Mouse (Mus musculus): ENCODE measurements around the gene Chfr. TPM values are rescaled to one million over a fixed set of nuclear protein-coding genes. Genes with fewer than 3 reads are reported as not detected.

The Chfr gene
- total and polyA plus RNA-seq, 2 experiments from 2014 or later, result 58.0 to 62.5 TPM

DNA sequence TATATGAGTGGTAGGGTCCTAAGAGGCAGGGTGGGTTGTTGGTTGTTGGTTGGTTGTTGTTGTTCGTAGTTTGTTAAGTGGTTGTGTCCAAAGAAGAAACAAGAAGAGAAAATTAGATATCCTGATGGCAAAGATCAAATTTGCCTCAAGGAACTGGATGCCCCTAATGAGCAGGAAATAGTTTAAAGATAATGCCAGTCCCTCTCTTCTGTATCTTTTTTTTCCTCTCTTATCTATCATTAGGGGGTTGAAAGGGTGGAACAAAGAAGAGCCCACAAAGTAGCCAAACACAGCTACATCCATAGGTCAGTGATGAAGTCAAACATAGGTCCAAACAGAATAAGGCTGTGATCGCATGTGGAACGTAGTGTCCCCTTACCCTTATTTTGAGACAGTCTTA lies 3.7 kb downstream of the Chfr start:
- no peak for ATAC-seq (ENCODE audit: low FRiP score)
- no peak for DNase-seq (ENCODE audit: low spot score)
- no peak overlapping the region for H3K27ac ChIP-seq (ENCODE audit: low read depth, low read length)
- H3K4me2 ChIP-seq (ENCODE audit: low read depth, low read length, poor library complexity, severe bottlenecking), result no peak overlapping the region
- no peak overlapping the region for H3K9ac ChIP-seq (replicated peaks; ENCODE audit: low read length, poor library complexity, severe bottlenecking)
- H3K4me3 ChIP-seq (ENCODE audit: low read depth, low read length), result no peak overlapping the region
- peaks cover 16% of the 10 kb centered on the region for H3K36me3 ChIP-seq (ENCODE audit: insufficient read depth, low read length)
- no peaks in the 10 kb centered on the region for H3K4me1 ChIP-seq (ENCODE audit: insufficient read depth, low read length)
- H3K27me3 ChIP-seq (ENCODE audit: insufficient read depth, low read length), result no peaks in the 10 kb centered on the region
- WGBS, result 96% methylated on average over 3 of the region's 3 CpGs
- no peak for TF ChIP-seq CTCF (IDR thresholded peaks at IDR 0.05)
- H3K9me3 ChIP-seq (ENCODE audit: low read length), result no peaks in the 10 kb centered on the region

- Histone ChIP-seq H3K27ac (ENCODE audit: low read depth, low read length) (no peak overlapping the region), H3K9ac (replicated peaks; ENCODE audit: low read length, poor library complexity, severe bottlenecking) (no peak overlapping the region), H3K4me3 (ENCODE audit: low read depth, low read length) (no peak overlapping the region), H3K36me3 (ENCODE audit: insufficient read depth, low read length) (peaks cover 25% of the 10 kb centered on the region), H3K4me1 (ENCODE audit: insufficient read depth, low read length) (no peaks in the 10 kb centered on the region), H3K27me3 (ENCODE audit: insufficient read depth, low read length) (no peaks in the 10 kb centered on the region), H3K4me2 (ENCODE audit: low read depth, low read length, poor library complexity, severe bottlenecking) (no peak overlapping the region), H3K9me3 (ENCODE audit: low read length) (no peaks in the 10 kb centered on the region)
- 93% methylated on average over 7 of the region's 7 CpGs for WGBS
- ATAC-seq (ENCODE audit: low FRiP score) (no peak), DNase-seq (ENCODE audit: low spot score) (no peak)
- no peak for TF ChIP-seq CTCF (IDR thresholded peaks at IDR 0.05)
Measured at GRCm38 (mm10) chr5:110140424-110140823, 4.8 kb downstream of the Chfr start.

DNA sequence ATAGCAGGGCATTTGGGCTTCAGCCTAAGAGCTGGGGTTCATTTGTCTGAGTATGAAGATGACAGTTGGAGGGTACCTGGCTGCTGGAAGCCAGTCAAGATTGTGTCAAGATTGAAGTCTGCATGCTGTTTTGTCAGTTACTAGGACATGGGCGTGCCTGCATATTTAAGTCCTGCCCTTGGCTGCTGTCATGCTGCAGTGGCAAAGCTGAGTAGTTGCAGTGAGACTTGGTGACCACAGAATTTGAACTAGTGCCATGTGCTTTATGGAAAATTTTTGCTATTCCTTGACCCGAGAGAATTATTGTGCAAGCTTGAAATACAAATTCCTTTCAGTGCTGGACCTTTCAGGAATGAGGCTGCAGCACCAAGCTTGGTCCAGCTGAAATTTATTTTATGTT lies 6.7 kb downstream of the Chfr start:
- no peaks in the 10 kb centered on the region for H3K4me1 ChIP-seq (ENCODE audit: insufficient read depth, low read length)
- H3K36me3 ChIP-seq (ENCODE audit: insufficient read depth, low read length), result peaks cover 40% of the 10 kb centered on the region
- no peak overlapping the region for H3K4me3 ChIP-seq (ENCODE audit: low read depth, low read length)
- no peak overlapping the region for H3K4me2 ChIP-seq (ENCODE audit: low read depth, low read length, poor library complexity, severe bottlenecking)
- ATAC-seq (ENCODE audit: low FRiP score), result no peak
- TF ChIP-seq CTCF (IDR thresholded peaks at IDR 0.05), result no peak
- WGBS, result 95% methylated on average over 2 of the region's 2 CpGs
- no peak for DNase-seq (ENCODE audit: low spot score)
- H3K9me3 ChIP-seq (ENCODE audit: low read length), result no peaks in the 10 kb centered on the region
- no peaks in the 10 kb centered on the region for H3K27me3 ChIP-seq (ENCODE audit: insufficient read depth, low read length)
- H3K27ac ChIP-seq (ENCODE audit: low read depth, low read length), result no peak overlapping the region
- H3K9ac ChIP-seq (replicated peaks; ENCODE audit: low read length, poor library complexity, severe bottlenecking), result no peak overlapping the region

- Histone ChIP-seq H3K9ac (replicated peaks; ENCODE audit: low read length, poor library complexity, severe bottlenecking) (no peak overlapping the region), H3K27ac (ENCODE audit: low read depth, low read length) (no peak overlapping the region), H3K4me3 (ENCODE audit: low read depth, low read length) (no peak overlapping the region), H3K27me3 (ENCODE audit: insufficient read depth, low read length) (no peaks in the 10 kb centered on the region), H3K36me3 (ENCODE audit: insufficient read depth, low read length) (peaks cover 42% of the 10 kb centered on the region), H3K4me2 (ENCODE audit: low read depth, low read length, poor library complexity, severe bottlenecking) (no peak overlapping the region), H3K4me1 (ENCODE audit: insufficient read depth, low read length) (no peaks in the 10 kb centered on the region), H3K9me3 (ENCODE audit: low read length) (no peaks in the 10 kb centered on the region)
- TF ChIP-seq CTCF (IDR thresholded peaks at IDR 0.05), result peak; percentile 61
- 91% methylated on average over 5 of the region's 5 CpGs for WGBS
- peak; percentile 9 for DNase-seq (ENCODE audit: low spot score)
- ATAC-seq (ENCODE audit: low FRiP score), result no peak
Measured at GRCm38 (mm10) chr5:110143007-110143406, 7.4 kb downstream of the Chfr start.

GRCm38 (mm10) chr5:110169374-110169773 lies 33.7 kb downstream of the Chfr start:
- Histone ChIP-seq H3K9me3 (ENCODE audit: low read length) (no peaks in the 10 kb centered on the region), H3K4me3 (ENCODE audit: low read depth, low read length) (no peak overlapping the region), H3K27ac (ENCODE audit: low read depth, low read length) (no peak overlapping the region), H3K4me1 (ENCODE audit: insufficient read depth, low read length) (no peaks in the 10 kb centered on the region), H3K36me3 (ENCODE audit: insufficient read depth, low read length) (peaks cover 60% of the 10 kb centered on the region), H3K9ac (replicated peaks; ENCODE audit: low read length, poor library complexity, severe bottlenecking) (no peak overlapping the region), H3K4me2 (ENCODE audit: low read depth, low read length, poor library complexity, severe bottlenecking) (no peak overlapping the region), H3K27me3 (ENCODE audit: insufficient read depth, low read length) (no peaks in the 10 kb centered on the region)
- 95% methylated on average over 4 of the region's 4 CpGs for WGBS
- no peak for TF ChIP-seq CTCF (IDR thresholded peaks at IDR 0.05)
- DNase-seq (ENCODE audit: low spot score) (no peak), ATAC-seq (ENCODE audit: low FRiP score) (no peak)

DNA sequence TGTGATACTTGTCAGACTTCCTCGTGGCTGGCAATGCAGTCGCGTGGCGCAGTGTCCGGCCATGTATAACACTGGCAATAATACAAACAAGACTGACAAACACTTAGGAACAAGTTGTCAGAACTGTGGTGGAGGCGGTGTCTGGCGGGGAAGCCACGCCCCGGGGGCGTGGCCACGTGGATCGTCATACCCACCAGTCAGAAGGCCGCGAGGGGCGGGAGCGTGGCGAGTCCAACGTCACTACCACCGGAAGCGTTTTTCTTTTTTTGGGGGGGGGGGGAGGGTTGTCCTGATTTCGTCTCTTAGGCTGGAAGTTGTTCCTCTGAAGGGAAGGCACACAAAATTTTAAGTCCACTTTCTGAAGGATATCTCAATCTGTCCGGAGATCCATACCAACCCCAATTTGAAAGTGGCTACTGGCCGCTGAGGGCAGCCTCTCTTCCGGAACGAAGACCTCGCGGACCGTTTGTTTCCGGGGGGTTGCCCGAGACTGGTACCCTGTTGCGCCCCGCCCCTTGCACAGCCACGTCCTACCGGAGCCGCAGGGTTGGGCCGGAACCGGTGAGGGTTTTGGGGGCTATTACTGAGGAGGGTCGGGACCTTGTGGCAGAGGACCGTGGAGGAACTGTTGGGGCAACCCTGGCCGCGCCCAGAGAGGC lies 40.8 kb downstream of the Chfr start, which contains the start of gene Golga3:
Gene Golga3 (plus strand): TSS at position 340 of the 659 bp plus-strand sequence.
- peak; percentile 96 for DNase-seq (ENCODE audit: low spot score)
- peak; percentile 99 for ATAC-seq (ENCODE audit: low FRiP score)
- Histone ChIP-seq H3K9me3 (ENCODE audit: low read length) (no peaks in the 10 kb centered on the region), H3K4me1 (ENCODE audit: insufficient read depth, low read length) (peaks cover 6% of the 10 kb centered on the region), H3K36me3 (ENCODE audit: insufficient read depth, low read length) (0 out of 2 replicates have a peak, but pooled peaks cover 4% of the 10 kb centered on the region), H3K9ac (replicated peaks; ENCODE audit: low read length, poor library complexity, severe bottlenecking) (peak within 1 kb of the TSS; percentile 91), H3K27me3 (ENCODE audit: insufficient read depth, low read length) (no peaks in the 10 kb centered on the region), H3K4me2 (ENCODE audit: low read depth, low read length, poor library complexity, severe bottlenecking) (peak within 1 kb of the TSS; percentile 88), H3K27ac (ENCODE audit: low read depth, low read length) (peak within 1 kb of the TSS; percentile 74), H3K4me3 (ENCODE audit: low read depth, low read length) (peak within 1 kb of the TSS; percentile 94)
- TF ChIP-seq CTCF (IDR thresholded peaks at IDR 0.05), result no peak
- 0% methylated on average over 39 of the region's 41 CpGs for WGBS

All from midbrain, postnatal 0 days (tissue).